Mouse (Mus musculus): ENCODE results near the gene Pitpna.
"Not testable (repeated sequence)": the region's sequence is repeated elsewhere in the genome, so short reads cannot be mapped to it uniquely, and the experiment has no call there.

The Pitpna gene

DNA sequence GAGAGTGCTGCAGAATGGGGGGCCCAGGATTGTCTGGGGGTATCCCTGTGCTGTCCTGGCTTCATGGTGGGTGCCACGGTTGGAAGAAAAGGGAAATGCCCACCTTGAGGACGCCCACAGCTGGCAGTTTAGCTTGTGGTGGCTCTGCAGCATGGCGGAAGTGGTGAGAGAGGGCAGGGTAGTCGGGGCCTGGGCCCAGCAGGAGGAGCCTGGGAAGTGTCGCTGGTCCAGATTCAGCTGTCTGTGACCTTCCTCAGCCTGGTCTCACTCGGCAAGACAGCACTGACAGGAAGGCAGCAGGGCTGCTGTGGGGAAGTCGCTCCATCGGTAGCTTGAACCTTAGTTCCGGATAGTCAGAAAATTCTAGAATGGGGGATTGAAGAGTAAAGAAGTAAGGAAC lies 6.5 kb downstream of the Pitpna start:
- no peak for DNase-seq

DNA sequence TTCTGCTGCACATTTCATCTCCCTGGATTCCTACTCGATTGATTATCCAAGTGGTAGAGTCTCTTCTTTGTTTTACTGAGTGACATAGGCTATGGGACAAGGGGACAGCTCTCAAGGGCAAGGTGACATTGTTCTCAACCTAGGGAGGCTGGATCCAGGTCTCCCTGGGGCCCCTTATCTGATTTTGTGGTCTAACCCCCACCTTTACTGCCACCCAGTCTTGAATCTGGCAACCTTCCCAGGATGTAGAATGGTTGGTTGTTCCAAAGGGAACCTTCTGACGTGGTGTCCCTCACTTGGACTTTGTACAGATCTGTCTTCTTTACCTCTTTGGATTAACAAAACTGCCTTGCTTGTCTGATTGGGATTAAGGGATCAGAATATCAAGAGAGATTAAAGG lies 7.5 kb downstream of the Pitpna start:
- DNase-seq = no peak

DNA sequence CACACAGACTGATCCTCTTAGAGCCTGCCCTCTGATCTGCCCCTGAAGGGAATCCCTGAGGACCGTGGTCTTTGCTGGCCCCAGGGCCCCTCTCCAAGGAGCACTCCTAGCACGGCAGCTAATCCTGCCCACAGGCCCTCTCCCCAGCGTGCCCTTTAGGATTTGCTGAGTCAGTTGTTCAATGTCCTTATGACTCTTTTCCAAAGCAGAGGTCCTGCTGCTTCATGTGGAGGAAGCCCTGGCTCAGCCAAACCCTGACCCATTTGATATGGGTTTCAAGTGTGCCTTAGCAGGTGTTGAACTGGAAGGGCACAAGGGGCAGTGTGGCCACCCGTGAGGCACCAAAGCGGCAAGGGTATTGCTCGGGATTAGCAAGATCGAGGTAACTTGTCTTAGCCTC lies 7.9 kb downstream of the Pitpna start:
- no peak for DNase-seq

DNA sequence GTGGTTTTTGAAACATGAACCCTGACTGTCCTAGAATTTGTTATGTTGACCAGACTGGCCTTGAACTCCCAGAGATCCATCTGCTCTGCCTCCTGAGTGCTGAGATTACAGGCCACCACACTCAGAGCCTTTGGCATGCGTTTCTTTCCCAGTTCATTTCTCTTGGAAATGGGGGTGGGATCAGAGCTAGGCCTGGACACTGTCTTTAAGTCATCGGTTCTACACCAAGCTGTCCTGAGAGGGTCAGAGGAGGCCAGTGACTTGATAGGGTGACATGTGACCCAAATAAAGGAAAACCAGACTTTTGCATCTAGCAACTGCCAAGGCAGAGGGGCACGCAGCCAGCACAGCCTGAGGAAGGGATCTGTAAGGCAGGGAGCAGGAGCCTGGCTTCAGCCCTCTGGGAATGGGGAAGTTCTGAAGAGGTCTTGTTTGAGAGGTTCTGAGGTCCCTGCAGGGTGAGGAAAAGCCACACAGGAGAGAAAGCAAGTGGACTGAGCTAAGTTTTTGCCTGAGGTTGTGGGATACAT lies 8.9 kb downstream of the Pitpna start:
- DNase-seq = peak; percentile 54 to 58

DNA sequence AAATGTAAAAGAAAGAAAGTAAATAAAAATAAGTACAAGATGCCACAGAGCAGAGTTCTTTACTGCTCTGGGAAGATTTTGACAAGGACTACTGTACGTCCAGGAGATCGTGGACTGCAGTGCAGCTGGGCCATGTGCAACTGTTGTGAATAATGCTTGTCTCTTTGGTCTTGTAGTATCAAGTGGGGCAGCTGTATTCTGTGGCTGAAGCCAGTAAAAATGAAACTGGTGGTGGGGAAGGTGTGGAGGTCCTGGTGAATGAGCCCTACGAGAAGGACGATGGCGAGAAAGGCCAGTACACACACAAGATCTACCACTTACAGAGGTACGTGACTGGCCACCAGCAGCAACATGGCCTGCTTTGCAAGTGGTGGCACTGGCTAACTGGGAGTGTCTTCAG lies 10.1 kb downstream of the Pitpna start:
- no peak for DNase-seq

DNA sequence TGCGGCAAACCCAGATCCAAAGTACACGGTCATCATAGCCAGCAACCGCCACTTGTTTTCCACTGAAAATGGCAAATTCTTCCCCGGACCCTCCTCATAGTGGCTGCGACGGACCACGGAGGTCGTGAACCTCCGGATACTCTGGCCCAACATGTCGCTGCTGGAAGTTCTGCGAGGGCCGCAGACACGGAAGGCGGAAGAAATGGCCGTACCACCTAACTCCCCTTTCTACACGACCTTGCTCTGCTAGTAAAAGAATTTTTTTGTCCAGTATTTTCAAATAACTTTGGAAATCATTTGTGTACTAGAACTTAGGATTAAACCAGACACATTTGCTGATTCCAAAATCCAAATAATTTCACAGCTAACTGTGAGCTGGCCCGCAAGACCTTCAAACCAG lies 11.9 kb downstream of the Pitpna start:
- DNase-seq = not testable (repeated sequence)

DNA sequence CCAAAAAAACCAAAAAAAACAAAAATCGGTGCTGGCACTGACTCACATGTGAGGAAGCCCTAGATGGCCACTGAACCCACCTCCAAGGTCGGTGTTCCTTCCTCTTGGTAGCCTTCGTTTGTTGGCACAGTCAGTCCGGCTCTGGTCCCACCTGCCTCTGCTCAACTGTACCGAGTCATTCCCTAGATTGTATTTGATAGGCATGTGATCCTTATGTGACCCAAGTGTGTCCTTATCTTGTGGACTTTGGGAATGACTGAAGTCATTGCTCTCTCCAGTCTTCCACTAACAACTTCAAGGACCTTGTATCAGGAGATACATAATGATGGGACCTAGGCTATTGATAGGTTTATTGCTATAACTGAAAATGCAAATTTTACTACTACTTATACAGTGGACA lies 16.9 kb downstream of the Pitpna start:
- DNase-seq = no peak

DNA sequence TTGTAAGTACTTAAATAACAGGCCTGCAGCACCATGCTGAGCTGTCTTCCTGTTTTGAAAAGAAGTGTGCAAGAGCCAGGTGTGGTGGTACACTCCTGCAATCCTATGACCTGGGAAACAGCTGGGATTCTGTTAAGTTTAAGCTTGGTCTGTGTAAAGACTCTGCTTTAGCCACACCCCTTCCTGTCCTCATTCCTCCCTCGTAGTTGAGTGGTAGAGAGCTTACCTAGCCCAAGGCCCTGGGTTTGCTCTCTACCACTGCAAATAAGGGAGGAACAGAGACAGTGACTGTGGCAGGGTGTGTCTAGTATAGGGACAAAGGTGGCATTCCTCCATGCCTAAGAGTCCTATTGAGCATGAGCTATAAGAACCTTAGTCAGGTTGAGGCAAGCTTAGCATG lies 17.4 kb downstream of the Pitpna start:
- DNase-seq = no peak

DNA sequence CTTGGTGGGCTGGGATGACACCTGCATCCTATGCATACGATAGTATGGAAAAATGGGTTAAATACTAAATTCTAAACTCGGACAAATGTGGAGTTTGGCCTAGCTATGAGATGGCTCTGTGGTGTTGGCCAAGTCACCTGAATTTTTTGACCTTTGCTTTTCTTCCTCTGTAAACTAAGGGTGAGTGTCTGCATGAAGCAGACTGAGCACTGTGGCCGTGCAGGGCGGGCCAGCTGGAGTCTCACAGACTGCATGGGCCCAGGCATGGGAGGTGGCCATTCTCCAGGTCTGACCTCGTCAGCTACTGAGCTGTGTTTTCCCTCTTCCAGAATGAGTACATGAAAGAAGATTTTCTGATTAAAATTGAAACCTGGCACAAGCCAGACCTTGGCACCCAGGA lies 20.9 kb downstream of the Pitpna start:
- DNase-seq = no peak

DNA sequence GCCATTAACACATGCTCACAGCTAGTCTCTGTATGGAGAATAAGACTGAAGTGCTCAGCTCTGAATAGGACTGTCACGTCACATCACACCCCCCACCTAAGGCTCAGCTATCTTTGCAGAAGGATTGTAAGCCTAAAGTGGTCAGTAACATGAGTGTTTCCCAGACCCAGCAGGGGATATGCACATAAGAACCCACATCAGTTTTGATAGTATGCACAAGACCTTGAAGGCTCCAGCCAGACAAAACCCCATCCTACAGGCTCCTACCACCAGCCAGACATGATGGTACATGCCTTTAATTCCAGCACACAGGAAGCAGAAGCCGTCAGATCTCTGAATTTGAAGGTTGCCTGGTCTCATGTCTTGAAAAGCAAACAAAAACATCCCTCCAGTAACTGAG lies 22.1 kb downstream of the Pitpna start:
- DNase-seq = no peak

DNA sequence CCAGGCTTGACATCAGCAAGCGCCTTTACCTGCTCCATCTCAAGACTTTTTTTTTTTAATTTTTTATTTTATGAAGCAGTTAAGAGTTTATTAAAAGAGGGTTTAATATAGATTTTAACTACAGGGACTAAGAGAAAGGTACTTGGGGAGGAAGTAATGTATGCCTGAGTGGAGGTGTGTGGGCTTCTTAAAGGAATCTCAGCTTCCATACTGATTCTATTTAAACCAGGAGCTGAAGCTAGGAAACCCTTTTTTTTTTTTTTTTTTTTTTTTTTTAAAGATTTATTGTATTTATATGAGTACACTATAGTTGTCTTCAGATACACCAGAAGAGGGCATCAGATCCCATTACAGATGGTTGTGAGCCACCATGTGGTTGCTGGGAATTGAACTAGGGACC lies 26.9 kb downstream of the Pitpna start:
- no peak for DNase-seq

DNA sequence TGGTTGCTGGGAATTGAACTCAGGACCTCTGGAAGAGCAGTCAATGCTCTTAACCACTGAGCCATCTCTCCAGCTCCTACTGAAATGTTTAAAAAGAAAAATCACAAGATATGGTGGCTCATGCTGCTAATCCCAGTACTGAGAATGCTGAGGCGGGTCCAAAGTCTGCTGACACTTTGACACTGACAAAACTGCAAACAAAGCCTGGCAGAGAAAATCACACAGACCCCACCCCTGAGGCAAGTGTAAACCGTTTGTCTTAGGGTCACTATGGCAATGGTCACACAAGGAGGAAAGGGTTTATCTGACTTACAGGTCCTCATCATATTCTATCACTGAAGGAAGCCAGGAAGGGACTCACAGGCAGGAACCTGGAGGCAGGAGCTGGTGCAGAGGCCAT lies 27.7 kb downstream of the Pitpna start:
- DNase-seq = no peak

DNA sequence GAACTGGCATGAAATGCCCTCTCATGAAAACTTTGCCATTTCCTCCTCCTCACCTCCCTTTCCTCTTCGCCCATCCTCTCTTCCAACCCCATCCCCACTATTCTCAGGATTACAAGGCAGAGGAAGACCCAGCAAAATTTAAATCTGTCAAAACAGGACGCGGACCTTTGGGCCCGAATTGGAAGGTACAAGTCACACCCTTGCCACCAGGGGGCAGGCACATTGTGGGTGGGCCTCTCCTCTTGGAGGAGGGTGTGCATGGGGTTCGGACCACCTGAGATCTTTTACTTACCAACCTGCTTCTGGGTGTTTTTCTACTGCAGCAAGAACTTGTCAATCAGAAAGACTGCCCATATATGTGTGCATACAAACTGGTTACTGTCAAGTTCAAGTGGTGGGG lies 31.2 kb downstream of the Pitpna start:
- peak in 1 of 2 experiments; percentile 38 for DNase-seq

DNA sequence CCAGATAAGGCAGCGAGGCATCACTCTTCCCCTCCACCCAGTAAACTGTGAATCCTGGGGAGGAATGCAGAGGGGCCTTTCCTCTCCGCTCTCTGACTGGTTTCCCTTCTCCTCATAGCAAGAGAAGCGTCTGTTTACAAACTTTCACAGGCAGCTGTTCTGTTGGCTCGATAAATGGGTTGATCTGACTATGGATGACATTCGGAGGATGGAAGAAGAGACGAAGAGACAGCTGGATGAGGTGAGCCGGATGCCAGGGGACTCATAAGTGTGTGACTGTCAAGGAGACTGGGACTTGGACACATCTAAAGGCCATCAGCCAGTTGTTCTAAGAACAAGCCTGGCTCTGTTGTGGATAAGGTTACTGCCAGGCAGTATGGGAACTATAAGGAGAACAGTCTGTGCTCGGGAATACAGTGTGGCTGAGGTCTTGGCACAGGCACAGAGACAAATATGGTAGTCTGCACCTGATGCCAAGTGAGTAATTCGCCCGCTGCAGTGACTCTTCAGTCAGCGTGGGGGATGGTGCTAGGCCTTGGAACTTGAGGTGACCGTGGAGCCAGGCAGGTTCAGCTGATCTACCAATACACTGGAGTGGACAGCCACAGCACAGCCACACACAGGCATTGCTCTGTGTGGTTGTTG lies 32.4 kb downstream of the Pitpna start:
- DNase-seq = peak; percentile 63 to 71

DNA sequence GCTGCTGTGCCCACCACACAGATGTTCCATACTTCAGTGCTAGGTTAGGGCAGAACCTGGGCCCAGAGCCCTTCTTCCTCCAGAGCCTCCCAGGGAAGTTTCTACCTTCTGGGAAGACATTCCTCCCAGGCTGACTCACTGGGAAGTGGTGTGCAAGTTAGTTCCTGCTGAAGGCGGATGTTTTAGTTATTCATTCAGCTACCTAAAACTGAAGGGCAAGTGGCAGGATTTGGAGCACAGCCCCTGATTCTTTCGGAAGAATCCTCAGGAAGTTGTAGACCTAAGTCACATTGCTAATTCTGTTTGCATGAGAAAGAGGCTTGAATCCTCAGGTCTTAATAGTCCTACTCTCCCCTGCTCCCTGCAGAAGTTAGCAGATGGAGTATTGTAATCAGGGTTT lies 33.5 kb downstream of the Pitpna start:
- no peak for DNase-seq

DNA sequence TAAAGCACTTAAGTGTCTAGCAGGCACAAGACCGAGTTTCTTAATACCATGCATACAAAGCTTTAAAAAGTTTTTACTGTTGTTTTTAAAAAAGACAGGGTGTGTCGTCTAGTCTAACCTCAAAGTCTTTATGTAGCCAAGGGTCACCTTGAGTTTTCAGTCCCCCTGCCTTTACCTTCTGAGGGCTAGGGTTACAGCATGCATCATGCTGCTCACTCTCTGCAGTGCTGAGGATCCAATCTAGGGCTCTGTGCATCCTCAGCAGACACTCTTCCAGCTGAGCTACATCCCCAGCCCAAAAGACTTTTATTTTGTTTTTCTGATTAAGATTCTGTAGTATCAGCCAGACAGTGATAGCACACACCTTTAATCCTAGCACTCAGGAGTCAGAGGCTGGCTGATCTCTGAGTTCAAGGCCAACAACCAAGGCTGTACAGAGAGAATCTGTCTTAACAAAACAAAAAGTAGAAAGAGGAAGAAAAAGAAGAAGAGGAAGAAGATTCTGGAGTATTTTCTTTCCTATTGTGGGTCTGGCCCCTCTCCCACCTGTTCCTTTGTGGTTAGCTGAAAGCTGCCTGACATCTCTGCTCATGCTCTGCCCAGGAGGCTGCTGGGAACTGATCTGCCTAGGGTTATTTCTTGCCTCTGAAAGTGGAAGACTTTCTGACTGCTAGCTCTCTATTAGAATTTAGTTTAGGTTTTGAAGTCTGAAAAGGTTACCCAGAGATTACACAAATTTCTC lies 34.9 kb downstream of the Pitpna start:
- no peak for DNase-seq

DNA sequence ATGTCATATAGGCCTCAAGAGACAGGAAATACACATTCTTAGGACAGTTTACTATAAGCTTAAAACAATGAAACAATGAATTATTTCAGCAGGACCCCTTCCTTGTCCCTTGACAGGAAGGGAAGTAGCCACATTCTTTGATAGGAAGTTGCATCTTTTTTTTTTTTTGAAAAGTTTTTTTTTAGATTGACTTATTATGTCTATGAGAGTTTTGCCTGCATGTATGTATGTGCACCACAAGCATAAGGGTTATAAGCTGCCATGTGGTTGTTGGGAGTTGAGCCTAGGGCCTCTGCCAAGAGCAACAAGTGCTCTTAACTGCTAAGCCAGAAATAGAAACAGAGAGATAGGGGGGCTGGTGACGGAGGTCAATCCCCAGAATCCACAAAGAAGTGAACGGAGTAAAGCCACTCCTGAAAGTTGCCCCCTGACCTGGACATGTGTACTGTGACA lies 36.2 kb downstream of the Pitpna start:
- no peak for DNase-seq

DNA sequence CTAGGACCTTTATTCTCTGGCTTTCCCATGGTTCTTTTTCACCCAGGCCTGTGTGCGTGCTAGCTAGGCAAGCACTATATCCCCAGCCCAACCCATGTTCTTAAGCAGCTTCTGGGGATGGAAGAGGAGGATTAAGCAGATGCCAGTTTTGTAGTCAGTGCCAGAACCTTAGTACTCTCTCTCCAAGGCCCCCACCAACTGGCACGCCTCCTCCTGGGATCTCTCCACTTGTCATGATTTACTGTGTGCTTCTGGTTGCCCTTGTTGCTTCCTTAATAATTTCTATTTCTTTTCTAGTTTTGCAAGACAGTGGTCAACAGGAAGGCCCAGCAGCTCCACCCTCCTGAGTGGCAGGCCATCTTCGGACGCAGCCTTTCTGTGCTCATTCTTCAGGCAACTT lies 37.9 kb downstream of the Pitpna start:
- no peak for DNase-seq

DNA sequence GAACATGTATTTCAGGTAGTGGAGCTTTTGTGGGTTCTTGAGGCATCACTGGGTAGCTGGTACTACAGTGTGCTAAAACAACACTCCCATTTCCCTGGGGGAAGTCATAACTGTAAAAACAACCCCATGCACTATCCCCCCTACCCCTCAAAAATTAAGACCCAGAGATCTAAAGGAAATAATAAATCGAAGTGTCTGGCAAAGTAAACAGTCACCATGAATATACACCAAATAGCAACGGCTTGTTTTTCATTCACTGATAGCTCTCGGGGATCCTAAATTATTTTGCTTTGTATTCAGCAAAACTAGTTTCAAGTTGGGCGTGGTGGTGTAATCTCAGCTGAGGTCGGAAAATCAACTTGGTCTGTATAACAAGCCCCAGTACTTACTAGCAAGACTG lies 42.2 kb downstream of the Pitpna start:
- DNase-seq = no peak

DNA sequence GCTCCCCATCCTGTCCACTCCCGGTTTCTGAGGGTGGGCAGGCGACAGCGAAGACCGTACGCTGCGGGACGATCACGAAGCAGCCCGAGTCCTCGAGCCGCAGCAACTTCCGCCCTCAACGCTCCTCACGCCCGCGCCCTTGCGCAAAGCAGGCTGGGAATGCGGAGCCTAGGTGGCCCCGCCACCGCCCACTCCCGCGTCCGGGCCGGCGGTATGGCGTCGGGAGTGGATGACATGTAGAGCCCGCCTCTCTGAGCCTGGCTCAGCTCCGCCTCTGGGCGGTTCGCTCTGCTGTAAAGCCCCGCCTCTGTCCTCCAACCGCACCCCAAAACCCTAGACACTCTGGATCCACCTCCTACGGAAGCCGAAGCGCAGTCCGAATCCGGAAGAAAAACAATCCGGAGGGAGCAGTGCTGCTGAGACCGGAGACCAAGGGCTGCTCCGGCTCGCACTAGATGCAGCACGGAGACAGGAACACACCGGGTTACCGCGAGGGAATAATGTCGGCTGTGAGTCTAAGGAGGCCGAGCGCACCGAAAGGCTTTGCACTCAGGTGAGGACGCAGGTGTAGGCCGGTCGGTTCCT lies 42.8 kb downstream of the Pitpna start, which contains the start of gene Inpp5k:
Gene Inpp5k, plus strand, starts transcription at position 344 of the 585 bp plus-strand sequence.
- peak; percentile 94 to 96 for DNase-seq

DNA sequence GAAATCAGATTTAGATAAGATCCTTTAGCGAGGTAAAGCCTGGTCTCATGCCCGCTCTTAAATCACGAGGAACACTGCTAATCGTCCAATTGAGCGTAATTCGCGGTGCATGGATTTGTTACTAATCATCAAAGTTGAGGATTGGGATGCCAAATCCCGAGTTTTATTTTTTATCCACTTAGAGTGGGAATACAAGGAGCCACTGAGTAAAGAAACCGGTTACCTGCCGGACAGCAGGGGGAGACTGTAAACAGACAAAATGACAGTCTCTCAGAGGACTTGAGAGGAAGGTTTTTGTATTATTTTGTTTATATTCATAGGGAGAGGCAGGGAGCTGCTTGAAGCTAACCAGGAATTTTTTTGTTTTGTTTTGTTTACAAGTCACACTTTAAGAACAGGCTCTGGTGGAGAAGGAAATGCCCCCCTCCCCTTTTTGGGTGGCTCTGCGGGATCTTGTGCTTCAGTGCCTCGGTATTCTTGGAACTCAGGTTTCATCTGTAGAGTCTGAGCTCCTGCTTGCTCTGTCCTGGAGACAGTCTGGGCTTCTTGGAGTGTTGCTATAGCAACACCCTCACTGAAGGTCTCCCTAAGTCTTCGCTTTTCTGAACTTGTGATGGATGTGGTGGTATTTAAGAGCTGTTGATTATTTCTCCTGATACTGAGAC lies 43.8 kb downstream of the Pitpna start:
- DNase-seq = peak; percentile 46 to 57

DNA sequence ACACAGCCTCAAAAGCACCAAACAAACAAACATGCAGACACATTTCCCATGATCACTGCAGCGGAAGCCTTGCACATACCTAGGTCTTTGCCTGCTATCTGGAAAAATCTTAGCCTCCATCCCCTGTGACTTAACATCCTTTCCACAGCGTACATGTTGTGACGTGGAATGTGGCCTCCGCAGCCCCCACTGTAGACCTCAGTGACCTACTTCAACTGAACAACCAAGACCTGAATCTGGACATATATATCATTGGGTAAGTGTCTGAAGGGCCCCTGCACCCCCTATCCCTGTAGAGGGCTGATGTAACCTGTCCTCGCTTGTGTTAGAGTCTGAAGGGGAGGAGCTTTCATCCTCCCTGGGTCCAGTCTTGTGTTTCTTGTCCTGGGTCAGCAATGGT lies 45.0 kb downstream of the Pitpna start:
- no peak for DNase-seq

DNA sequence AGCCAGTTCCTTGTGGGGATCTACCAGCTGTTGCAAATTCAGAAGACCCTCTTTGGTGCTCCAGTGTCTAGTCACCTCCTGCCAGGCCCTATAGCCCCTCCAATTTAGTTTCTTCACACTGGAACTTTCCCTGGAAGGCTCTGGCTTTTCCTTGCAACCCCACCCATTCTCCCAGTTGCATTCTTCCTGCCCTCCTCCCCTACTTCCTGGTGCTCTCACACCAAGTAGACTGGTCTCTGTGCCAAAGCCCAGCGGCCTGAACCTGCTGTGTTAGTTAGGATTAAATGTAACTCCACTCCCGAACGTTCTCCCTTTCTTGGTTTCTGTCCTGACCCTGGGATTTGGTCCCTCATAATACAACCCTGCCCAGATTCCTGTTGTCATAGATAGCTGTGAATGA lies 46.9 kb downstream of the Pitpna start:
- DNase-seq = no peak

All from cerebellum, postnatal 14 days (tissue).